Mouse (Mus musculus): ENCODE measurements at regions not wholly inside any gene's neighbourhood (a gene's known extent, or its start where the extent isn't known, plus 50 kb on each side); places are given as distances from the start of the nearest gene placed in this dataset.

DNA sequence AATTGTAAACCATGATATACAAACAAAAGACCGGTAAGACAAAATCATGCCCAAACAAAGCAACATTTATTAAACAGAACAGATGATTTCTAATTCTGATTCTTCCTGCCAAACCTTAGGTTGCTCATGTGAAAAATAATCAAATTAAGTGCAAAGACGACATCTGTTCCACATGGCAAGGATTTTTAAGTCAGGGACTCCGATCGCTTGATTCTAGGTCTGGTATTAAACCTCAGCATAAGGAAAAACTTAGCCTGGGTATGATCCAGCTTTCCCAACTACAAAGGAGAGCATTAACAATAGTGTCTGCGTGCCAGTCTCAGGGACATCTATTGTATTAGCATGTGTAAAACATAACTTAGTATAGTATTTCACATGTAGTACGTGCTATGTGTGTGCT lies 181.8 kb upstream of the Rnpc3 start:
- no peak for DNase-seq (ENCODE audit: low spot score)

DNA sequence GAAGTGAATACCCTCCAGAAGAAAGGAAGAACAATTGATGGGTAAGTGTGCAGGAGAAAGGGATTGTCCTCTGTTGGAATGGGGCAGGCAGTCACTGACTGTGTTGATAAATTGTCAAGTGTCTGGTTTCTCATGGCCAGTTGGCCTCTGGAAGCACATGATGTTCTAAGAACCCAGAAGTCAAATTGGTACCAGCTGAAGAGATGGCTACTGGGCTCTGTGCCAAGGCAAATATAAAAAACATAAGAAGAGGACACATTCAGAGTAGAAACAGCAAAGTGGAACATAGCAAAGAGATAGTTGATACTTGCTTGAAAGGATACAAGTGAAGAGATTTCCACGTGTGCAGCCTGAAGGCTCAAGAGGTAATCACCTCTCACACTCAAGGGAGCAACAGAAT lies 170.9 kb upstream of the Col11a1 start:
- DNase-seq (ENCODE audit: low spot score) = peak; percentile 81

DNA sequence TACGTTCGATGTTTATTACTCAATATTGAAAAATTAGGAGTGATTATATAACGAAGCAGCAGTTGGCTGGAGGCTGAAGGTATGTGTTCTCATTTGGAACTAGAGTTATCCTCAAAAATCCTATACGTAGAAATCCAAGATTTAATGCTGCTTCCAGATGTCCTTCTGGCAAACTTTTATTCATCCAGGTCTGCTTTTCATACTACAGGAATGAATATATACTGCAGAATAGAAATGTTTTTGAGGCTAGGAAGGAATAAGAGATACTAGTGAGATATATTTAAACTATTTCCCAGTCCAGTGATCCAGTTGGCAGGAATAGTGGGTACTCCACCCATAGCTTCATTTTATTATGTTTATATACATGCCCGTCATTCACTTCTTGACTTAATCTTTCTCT lies 170.3 kb upstream of the Col11a1 start:
- DNase-seq (ENCODE audit: low spot score) = peak; percentile 14

DNA sequence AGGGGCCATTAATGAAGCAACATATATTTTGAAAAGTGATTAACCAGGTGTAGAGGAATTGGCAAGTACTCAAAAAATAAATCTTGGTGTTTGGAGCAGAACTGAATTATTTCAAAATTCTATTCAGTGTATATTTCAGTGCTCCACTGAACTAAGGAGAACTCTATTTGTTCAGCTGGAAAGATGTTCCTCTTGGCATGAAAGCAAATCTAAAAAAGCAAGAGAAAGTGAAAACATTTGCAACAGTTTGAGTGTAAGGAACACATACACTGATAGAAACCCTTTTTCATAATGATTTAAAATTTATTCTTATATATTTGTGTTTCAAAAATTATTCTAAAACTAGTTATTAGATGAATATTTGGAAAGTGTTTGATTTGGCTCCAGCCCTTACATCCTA lies 169.9 kb upstream of the Col11a1 start:
- DNase-seq (ENCODE audit: low spot score) = peak; percentile 57

DNA sequence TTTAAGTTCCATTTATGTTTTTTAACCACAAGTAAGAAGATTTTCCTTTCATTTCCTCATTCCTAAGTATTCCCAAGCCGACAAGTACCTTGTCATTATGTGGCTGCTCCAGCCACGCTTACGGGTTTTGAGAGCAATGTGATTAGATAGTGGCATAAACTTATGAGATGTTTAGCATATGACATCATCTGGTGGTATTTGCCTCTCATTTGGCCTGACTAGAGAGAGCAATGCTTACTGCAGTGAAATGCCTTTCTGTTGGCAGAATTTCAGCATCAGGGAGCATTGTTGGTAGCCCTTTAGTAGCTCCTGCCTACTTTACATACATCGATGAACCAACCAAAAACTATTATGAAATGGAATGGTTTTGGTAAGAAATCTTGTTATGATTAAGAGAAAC lies 157.1 kb upstream of the Col11a1 start:
- DNase-seq (ENCODE audit: low spot score) = no peak

DNA sequence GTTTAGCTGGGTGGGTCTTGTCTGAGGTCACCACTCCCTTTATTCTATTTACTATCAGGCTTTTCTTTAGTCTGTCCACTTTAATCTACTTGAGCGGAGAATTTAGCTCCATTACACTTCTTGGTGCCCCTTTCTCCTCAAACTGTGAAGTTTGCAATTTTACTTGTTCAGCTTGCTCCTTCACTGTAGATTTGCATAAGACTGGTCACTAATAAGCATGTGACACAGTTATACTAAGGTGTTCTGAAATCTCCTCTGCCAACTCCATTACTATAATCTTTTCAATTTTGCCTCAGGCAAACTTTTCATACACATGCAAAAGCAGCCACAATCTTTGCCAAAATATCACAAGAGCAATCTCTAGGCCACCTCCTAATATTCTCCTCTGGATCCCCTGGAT lies 125.2 kb upstream of the Col11a1 start:
- DNase-seq (ENCODE audit: low spot score) = no peak

DNA sequence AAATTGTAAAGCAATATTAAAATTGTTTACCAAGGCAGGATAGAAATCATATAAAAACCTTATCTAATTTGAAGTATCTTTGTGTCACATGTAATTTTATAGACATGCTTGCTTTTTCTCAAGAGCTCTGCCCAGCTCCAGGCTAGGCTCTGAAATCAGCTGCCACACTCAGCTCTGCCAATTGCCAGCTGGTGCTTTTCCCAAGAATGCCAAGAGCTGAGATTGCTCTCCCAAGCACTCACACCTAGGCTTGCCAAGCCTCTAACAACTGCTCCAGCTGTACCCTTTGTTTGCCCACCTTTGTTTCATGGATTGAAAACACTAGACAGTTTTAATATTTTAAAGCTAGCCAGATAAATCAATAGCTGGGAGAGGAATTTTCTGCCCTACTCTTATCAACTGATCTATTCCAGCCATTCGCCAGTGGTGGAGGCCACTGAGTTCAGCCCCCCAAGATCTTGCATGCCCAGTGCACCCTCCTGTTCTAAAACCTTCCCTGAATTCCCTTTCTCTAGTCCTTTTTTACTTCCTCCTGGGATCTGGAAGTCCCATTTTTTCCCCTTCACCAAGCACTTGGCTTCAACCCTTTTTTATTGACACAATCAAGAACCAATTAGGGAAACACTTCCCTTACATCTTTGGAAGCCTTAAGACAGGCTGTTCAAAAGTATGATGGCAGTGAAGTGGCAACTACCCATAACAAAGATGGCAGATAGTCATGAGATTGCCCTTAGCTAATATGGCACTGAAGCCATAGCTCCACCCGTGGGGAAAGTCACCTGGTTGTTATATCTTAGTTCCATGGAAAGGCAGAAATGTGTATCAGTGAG lies 110.8 kb upstream of the Col11a1 start:
- DNase-seq (ENCODE audit: low spot score) = peak; percentile 10

DNA sequence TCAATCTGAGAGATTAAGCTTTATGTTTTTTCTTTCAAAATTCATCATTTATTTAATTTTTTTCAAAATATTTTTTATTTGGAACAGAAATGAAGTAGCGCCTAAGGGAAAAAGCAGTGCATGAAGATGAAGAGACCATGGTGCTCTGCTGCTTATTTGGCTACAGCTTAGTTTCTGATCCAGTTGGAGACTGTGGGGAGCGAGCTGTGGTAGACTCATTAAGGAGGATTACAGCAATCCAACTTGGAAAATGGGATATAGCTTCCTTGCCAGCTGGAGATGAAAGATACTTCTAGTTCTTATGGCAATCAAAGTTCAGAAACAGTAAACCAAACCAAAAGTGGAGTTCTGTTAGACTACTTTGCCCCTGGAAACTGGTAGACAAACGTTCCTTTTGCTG lies 98.8 kb upstream of the Col11a1 start:
- DNase-seq (ENCODE audit: low spot score) = no peak

DNA sequence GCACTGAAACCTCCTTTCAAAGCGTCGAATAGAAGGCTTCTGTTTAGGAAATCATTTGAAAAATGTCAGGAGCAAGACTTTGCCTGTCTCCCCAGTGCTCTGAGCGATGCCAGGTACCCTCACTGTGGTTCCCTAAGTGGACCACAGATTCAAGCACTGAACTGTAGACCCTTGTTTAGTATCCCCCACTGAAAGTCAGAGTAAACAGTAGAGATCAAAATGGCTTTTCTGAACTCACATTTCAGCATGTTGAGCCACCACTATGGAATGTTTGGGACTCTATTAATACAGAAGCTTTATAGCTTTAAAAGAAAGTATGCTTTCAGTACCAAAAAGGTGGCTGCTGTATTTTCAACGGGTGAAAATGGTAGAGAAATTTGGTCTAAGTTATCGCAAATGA lies 79.8 kb upstream of the Col11a1 start:
- DNase-seq (ENCODE audit: low spot score) = no peak

DNA sequence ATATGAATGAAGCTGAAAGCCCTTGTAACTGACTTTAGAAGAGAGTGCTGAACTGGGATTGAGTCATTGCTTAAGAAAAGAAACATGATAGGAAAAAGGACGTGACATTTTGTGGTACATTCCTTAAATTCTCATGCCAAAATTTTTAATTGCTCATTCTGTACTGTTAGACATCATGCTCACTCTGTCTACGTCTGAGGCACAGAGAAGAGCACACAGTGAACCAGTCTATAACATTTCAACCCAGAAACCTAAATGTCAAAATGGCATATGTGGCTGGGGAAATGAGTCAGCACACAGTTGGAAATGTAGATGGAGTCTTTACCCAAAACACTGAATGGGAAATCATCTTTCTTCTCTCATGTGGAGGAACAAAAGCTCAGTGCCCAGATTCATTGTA lies 77.9 kb upstream of the Col11a1 start:
- DNase-seq (ENCODE audit: low spot score) = no peak

DNA sequence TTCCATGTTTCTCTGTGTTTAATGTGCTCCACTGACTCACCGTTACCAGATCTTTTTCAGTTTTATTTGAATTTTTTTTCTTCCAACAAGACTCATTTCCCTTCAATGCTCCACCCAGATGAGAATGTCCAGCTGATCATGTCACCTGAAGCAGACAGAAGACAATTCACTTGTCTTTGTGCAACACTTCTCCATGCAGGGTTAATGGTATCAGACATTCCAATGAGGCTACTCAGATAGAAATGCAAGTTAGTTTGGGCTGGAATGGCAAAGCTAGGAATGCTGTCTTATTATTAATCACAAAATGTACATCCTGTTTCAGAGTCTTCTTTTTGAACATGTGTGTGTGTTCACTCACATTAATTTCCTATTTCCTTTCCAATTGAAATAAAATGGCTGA lies 77.2 kb upstream of the Col11a1 start:
- no peak for DNase-seq (ENCODE audit: low spot score)

DNA sequence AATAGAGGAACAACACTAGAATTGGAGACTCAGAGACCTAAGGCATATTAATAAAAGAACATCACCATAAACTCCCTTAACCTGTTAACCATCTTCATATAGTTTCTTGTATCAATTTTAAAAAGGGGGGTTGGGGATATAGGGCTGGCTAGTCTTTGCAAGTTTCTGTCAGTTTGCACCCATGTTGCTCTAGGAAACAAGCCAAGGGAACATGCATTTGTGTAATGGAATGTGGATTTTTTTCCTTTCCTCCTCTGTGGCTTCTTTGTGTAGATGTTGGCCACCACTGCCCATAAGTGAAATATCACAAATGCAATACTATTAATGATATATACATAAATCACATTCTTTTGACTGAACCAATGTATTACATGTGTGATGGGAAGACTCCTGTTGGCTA lies 75.9 kb upstream of the Col11a1 start:
- DNase-seq (ENCODE audit: low spot score) = peak; percentile 17

DNA sequence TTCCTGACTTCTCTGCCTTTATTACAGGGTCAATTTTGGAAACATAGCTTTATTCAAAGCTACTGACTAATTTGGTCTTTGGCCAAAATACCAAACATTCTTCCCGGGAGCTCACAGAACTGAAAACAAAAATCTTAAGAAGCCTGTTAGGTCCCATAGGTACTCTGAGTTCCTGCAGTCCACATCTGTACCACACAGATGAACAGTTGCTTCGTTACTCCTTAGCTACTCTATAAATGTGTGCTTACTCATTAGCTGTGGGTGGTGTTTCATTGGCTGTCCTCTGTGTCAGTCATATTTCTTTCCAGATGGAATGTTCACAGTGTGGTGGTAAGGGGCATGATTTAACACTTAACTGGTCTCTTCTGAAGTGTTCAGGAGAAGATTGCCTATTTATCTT lies 70.3 kb upstream of the Col11a1 start:
- DNase-seq (ENCODE audit: low spot score) = no peak

All from adipocyte (in vitro differentiated cells).